Mouse (Mus musculus) lung, adult 2 months (tissue): ENCODE data around the gene Prdx3. TPM values are rescaled to one million over a fixed set of nuclear protein-coding genes. Genes with fewer than 3 reads are reported as not detected.
A peak's percentile ranks its signal among the peaks of the same experiment; 100 is the strongest.
"Not testable (repeated sequence)": the region's sequence is repeated elsewhere in the genome, so short reads cannot be mapped to it uniquely, and the experiment has no call there.

ENCODE experiments used
- DNase-seq: peaks from one replicate; pipeline ENCODE4 v3.0.0; 2022
- H3K4me1 ChIP-seq: fragments of 200-500 bp; 2 replicates; pipeline ENCODE4 v1.6.1; 2011; ENCODE audit warnings: low read length; ENCODE audit not compliant: control insufficient read depth, insufficient read depth
- H3K4me3 ChIP-seq: fragments of 200-500 bp; replicated peaks from 2 replicates; pipeline ENCODE3; 2011; ENCODE audit warnings: low read depth, mild to moderate bottlenecking, control low read depth, low read length; ENCODE audit errors: extremely low read depth
- CTCF ChIP-seq: fragments of 200-500 bp; IDR thresholded peaks from 2 replicates; pipeline ENCODE4 v1.5.1; 2011; ENCODE audit warnings: mild to moderate bottlenecking, low read length, control low read depth; ENCODE audit not compliant: insufficient read depth
- POLR2A ChIP-seq: fragments of 200-500 bp; IDR thresholded peaks from 2 replicates; pipeline ENCODE4 v1.6.1; 2011; ENCODE audit warnings: low read depth, mild to moderate bottlenecking, control low read depth, low read length, borderline replicate concordance; ENCODE audit errors: extremely low read depth
- WGBS: fragments of 180-500 bp; shearing (Covaris S2); methylation state at CpG from one replicate; pipeline ENCODE4 v1.1.7; 2018; 5-methylcytosine and 5-hydroxymethylcytosine counted together
- polyA plus RNA-seq: library from polyadenylated mRNA; depleted of rRNA; stranded (reverse); fragments of >200 nt; gene quantifications from 2 replicates; pipeline ENCODE4 v1.2.3, GENCODE M21; 2012; rRNA removed

The Prdx3 gene
- polyA plus RNA-seq, 1 experiment = 83.3 TPM

DNA sequence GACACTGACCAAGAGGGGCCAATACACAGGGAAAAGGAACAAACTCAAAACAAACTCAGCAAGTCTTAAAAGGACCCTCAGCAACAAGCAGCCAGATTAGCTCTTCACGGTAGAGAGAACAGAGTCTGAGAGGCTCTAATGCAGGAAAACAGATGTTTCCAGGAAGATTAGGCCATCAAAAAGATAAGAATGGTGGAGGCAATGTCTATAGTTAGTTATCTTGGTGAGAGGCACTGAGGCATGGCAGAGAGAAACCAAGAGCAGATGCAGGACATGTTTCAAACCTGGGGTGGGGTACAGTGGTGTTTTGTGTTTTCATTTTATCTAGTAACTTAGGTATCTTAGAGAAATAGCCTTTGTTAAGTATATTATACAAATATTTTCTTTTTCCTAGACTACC, 2.1 kb downstream of the Prdx3 start:
- H3K4me1 ChIP-seq = peaks cover 3% of the 10 kb centered on the region; the same call in 1 of the 2 replicates
- no peak for DNase-seq
- TF ChIP-seq POLR2A (no peak), CTCF (no peak)
- 15% methylated on average over 1 of the region's 1 CpGs for WGBS
- H3K4me3 ChIP-seq = no peak overlapping the region

DNA sequence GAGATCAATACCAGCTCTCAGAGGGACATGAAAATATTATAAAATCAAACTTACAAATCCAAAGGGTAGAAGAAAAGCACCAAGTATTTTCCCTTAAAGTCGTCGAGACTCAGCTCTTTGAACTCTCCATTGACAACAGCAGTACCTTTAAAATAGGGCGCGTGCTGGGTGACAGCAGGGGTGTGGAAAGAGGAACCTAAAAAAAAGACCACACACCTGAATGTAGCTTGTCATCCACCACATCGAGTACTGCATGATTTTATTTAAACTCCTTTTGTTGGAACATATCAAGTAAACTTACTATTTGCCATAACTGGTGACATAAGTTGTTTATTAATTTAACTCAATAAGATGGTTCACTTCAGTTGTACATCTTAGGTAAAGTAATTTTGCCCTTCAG, 3.0 kb downstream of the Prdx3 start:
- 89% methylated on average over 5 of the region's 5 CpGs for WGBS
- TF ChIP-seq POLR2A = no peak
- TF ChIP-seq CTCF = no peak
- Histone ChIP-seq H3K4me1 (peaks cover 3% of the 10 kb centered on the region; the same call in 1 of the 2 replicates), H3K4me3 (no peak overlapping the region)
- DNase-seq = no peak

DNA sequence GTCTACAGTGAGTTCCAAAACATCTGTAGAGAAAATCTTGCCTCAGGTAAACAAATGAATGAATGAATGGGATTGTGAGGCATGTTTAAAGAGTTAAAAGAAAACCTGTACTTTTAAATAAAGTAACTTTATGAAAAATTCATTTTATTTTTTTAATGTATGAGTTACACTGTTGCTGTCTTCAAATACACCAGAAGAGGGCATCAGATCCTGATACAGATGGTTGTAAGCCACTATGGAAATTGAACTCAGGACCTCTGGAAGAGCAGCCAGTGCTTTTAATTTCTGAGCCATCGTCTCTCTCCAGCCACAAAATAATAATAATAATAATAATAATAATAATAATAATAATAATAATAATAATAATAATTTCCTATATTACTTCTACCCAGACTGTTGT, 3.9 kb downstream of the Prdx3 start:
- Histone ChIP-seq H3K4me1 (peaks cover 3% of the 10 kb centered on the region; the same call in 1 of the 2 replicates), H3K4me3 (no peak overlapping the region)
- TF ChIP-seq POLR2A (no peak), CTCF (no peak)
- 88% methylated on average over 1 of the region's 1 CpGs for WGBS
- DNase-seq = no peak

DNA sequence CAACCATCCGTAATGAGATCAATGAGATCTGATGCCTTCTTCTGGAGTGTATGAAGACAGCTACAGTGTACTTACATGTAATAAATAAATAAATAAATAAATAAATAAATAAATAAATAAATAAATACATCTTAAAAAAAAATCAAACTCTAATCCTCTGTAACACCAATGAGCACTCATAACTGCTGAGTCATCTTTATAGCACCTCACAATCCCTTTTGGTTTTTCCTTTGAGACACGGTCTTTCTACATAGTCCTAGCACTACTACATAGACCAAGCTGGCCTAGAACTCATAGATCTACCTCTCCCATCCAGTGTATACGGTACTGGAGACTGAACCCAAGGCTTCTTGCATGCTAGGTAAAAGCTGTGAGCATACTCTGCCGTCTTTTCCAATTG, 8.2 kb downstream of the Prdx3 start:
- H3K4me1 ChIP-seq, DNase-seq, H3K4me3 ChIP-seq: not testable (repeated sequence)
- WGBS = 98% methylated on average over 4 of the region's 4 CpGs

DNA sequence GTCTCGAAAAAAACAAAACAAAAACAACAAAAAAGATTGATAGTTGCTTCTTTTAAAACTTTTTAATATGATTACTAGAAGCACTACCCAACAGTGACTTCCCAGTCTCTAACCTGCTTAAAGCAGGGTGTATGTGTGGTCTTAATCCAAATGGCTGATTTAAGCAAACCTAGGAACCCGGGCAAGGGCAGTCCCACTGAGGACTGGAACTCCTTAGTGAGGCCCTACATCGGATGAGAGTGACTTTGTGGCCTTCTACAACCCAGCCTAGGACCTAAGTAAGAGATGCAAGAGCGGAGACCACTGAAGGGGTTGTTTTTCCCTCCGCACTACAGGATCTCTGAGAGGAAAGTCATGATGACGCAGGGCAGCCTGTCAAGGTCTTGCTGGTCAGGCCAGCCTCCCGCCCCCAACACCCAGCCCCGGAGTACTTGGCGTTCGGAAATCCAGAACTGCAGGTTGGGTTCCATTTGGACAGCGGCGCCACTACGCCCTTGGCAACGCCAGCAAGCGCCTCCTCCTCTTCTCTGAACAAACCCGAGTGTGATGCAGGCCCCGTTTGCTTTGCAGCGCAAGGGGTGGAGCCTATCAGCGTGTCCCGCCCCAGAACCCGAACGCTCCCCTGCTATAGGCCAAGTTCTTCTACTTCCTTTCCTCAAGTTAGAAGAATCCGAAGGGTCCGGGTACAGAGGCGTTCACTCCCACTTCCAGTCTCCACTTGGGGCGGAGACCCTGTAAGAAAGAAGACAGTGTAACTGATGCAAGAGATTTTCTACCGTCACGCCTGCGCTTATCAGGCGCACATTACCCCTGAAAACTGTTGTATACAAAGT, 13.3 kb downstream of the Prdx3 start, which contains the start of gene Sfxn4:
TSS of gene Sfxn4 (minus strand) at position 612 of the 833 bp plus-strand sequence.
- H3K4me1 ChIP-seq = no peaks in the 10 kb centered on the region
- H3K4me3 ChIP-seq = peak within 1 kb of the TSS; percentile 64
- peak; percentile 85; the same call in 1 of the 2 replicates for TF ChIP-seq POLR2A
- no peak for TF ChIP-seq CTCF
- 3% methylated on average over 30 of the region's 30 CpGs for WGBS
- DNase-seq = peak; percentile 89

DNA sequence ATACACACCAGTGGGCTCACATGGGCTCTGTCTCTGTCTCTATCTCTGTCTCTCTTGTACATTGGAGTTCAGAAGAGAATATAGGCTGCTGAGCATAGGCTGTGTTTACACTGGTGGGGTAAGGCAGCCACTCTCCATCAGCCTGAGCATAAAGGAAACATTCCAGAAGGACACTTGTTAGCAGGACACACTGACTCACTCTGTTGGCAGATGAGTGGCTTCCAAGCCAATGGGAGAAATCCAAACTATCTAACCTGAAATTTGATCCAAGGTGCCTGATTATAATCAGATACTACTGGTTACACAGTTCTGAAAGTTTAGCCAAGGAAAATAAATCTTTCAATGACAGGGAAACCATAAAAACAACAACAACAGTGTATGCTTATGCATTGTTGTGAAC, 28.6 kb downstream of the Prdx3 start:
- no peak for TF ChIP-seq CTCF
- no peak for TF ChIP-seq POLR2A
- H3K4me1 ChIP-seq = no peaks in the 10 kb centered on the region
- no peak for DNase-seq
- H3K4me3 ChIP-seq = no peak overlapping the region

DNA sequence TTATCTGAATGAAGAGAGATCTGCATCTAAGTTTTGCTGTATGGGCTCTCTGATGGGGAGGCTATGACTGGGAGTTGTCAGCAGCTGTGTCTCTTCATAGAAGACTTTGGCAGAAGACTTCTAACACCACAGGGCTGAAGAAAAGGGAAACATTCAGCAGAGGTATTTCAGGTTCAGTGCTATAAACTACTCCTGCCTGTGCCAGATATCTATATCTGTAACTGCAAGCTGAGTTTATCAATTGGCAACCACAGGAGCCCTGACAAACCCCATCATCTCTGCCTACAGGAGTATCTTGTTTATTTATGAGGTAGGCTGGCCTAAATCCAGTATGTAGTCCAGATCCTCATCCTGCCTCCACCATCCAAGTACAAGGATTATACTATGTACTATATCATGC, 31.0 kb downstream of the Prdx3 start:
- Histone ChIP-seq H3K4me3 (no peak overlapping the region), H3K4me1 (no peaks in the 10 kb centered on the region)
- TF ChIP-seq CTCF = no peak
- TF ChIP-seq POLR2A = no peak
- no peak for DNase-seq

DNA sequence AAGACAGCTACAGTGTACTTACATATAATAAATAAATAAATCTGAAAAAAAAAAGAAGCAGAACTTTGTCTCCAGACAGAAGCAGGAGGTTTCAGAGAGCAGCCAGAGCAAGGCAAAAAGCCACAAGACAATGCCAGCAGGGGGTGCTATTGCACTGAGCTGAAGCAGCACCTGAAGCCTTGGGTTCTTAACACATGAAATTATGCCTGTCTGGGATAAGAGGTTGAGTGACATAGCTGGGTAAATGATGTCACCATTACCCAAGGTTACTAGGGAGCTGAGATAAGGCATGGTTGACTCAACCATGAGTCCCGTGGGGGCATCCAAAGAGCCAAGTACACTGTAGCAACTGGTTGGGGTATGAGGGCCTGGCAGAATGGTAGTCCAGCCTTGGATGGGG, 36.6 kb downstream of the Prdx3 start:
- TF ChIP-seq CTCF = peak; percentile 88
- no peak for TF ChIP-seq POLR2A
- H3K4me3 ChIP-seq = no peak overlapping the region
- DNase-seq = peak; percentile 68
- WGBS = 33% methylated on average over 1 of the region's 1 CpGs
- H3K4me1 ChIP-seq = no peaks in the 10 kb centered on the region

DNA sequence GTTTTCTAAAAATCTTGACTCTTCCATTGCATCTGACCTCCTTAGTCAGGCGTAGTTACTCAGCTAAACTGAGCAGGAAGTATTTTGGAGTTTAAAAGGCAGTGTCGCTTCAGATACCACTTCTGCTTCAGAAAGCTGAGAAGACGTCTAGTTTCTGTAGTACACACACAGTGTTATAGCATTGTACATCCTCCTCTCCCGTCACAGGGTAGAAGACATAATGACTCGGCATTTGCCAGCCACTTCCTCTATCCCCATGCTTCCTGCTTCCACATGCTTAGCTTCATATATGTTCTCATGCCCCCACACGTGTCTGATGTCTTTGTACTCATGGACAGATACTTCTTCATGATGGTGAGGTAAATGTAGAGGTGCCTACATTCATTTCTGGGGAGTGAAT, 55.7 kb downstream of the Prdx3 start:
- no peak for DNase-seq
- TF ChIP-seq POLR2A = no peak
- TF ChIP-seq CTCF = no peak
- WGBS = 86% methylated on average over 6 of the region's 6 CpGs
- no peak overlapping the region for H3K4me3 ChIP-seq
- H3K4me1 ChIP-seq = no peaks in the 10 kb centered on the region

Other genes starting within 250 kb of the Prdx3 start
- gene Nanos1, start 118.6 kb downstream of the Prdx3 start, polyA plus RNA-seq = 0.41 and 0.74 TPM in 2 replicates
- gene Eif3a, start 83.9 kb downstream of the Prdx3 start, polyA plus RNA-seq = 20.9 and 34.9 TPM in 2 replicates
- gene Fam45a, start 63.0 kb downstream of the Prdx3 start, polyA plus RNA-seq = 9.2 and 12.5 TPM in 2 replicates
- gene Sfxn4, start 13.1 kb downstream of the Prdx3 start, polyA plus RNA-seq = 1.2 and 2.6 TPM in 2 replicates
- 7.4 and 10.8 TPM in 2 replicates for gene Grk5, start 15.2 kb upstream of the Prdx3 start, polyA plus RNA-seq